Mouse (Mus musculus) erythroblast, embryonic 14.5 days (primary cell): Measurements from ENCODE around the gene Zdhhc13. TPM values are rescaled to one million over a fixed set of nuclear protein-coding genes. Genes with fewer than 3 reads are reported as not detected.

ENCODE experiments used
- H3K27me3 ChIP-seq: 2 replicates; pipeline ENCODE4 v1.6.1; 2012; ENCODE audit warnings: inconsistent platforms; ENCODE audit not compliant: control insufficient read depth
- H3K36me3 ChIP-seq: 2 replicates; pipeline ENCODE4 v1.6.1; 2012; ENCODE audit warnings: mild to moderate bottlenecking, inconsistent platforms; ENCODE audit not compliant: control insufficient read depth
- H3K4me1 ChIP-seq: 2 replicates; pipeline ENCODE4 v1.6.1; 2012; ENCODE audit warnings: inconsistent platforms; ENCODE audit not compliant: control insufficient read depth
- H3K4me3 ChIP-seq: replicated peaks from 2 replicates; pipeline ENCODE3; 2012; ENCODE audit warnings: moderate library complexity, mild to moderate bottlenecking, inconsistent platforms
- H3K9me3 ChIP-seq: 2 replicates; pipeline ENCODE4 v1.6.1; 2012; ENCODE audit warnings: low read length, inconsistent platforms, mixed read lengths; ENCODE audit not compliant: control insufficient read depth
- GATA1 ChIP-seq: IDR thresholded peaks from 2 replicates; pipeline ENCODE4 v1.6.1; 2012; ENCODE audit warnings: low read length, inconsistent platforms, mixed read lengths
- TAL1 ChIP-seq: IDR thresholded peaks from 3 replicates; pipeline ENCODE4 v1.6.1; 2012; ENCODE audit warnings: low read length, inconsistent platforms, mixed read lengths
- polyA plus RNA-seq: library from polyadenylated mRNA; stranded (reverse); fragments of >175 nt; gene quantifications from 2 replicates; pipeline ENCODE4 v1.2.3, GENCODE M21; 2012

The Zdhhc13 gene
- polyA plus RNA-seq, 1 experiment = 0.08 TPM

GRCm38 (mm10) chr7:48812358-48812757 lies 23.6 kb downstream of the Zdhhc13 start:
- H3K4me3 ChIP-seq = no peak overlapping the region
- TF ChIP-seq GATA1 (no peak), TAL1 (no peak)
- no peaks in the 10 kb centered on the region for H3K9me3 ChIP-seq
- H3K4me1 ChIP-seq = no peaks in the 10 kb centered on the region
- H3K36me3 ChIP-seq = peaks cover 42% of the 10 kb centered on the region
- H3K27me3 ChIP-seq = no peaks in the 10 kb centered on the region

GRCm38 (mm10) chr7:48813594-48813993 lies 24.8 kb downstream of the Zdhhc13 start:
- Histone ChIP-seq H3K4me3 (no peak overlapping the region), H3K36me3 (peaks cover 41% of the 10 kb centered on the region), H3K27me3 (no peaks in the 10 kb centered on the region), H3K9me3 (no peaks in the 10 kb centered on the region), H3K4me1 (no peaks in the 10 kb centered on the region)
- TF ChIP-seq TAL1 (no peak), GATA1 (no peak)

GRCm38 (mm10) chr7:48821654-48822053 lies 32.9 kb downstream of the Zdhhc13 start:
- no peak overlapping the region for H3K4me3 ChIP-seq
- H3K36me3 ChIP-seq = peaks cover 73% of the 10 kb centered on the region
- no peaks in the 10 kb centered on the region for H3K9me3 ChIP-seq
- no peak for TF ChIP-seq GATA1
- no peaks in the 10 kb centered on the region for H3K4me1 ChIP-seq
- H3K27me3 ChIP-seq = no peaks in the 10 kb centered on the region

DNA sequence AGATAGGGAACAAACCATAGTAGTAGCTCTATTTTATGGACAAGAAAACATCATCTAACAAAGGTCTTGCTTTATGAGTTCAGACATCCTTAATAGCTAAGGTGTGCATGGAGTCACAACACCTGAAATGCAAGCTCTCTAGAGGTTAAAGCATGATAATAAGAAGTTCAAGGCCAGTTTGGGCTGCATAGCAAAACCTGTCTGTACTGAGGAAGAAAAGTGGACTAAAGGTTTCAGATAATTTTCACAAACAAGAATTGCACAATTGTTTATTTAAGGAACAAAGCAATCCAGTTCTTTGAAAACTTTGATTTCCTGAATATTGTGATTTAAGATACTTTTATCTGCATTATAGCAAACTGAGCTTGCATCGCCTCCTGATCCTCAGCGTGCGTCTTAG lies 34.8 kb downstream of the Zdhhc13 start:
- Histone ChIP-seq H3K27me3 (no peaks in the 10 kb centered on the region), H3K4me1 (no peaks in the 10 kb centered on the region), H3K4me3 (no peak overlapping the region), H3K36me3 (peaks cover 76% of the 10 kb centered on the region), H3K9me3 (no peaks in the 10 kb centered on the region)
- TF ChIP-seq TAL1 = no peak
- TF ChIP-seq GATA1 = no peak

GRCm38 (mm10) chr7:48824671-48825070 lies 35.9 kb downstream of the Zdhhc13 start:
- no peak for TF ChIP-seq GATA1
- TF ChIP-seq TAL1 = no peak
- Histone ChIP-seq H3K4me3 (no peak overlapping the region), H3K36me3 (peaks cover 70% of the 10 kb centered on the region)

GRCm38 (mm10) chr7:48825170-48825569 lies 36.4 kb downstream of the Zdhhc13 start:
- Histone ChIP-seq H3K4me1 (no peaks in the 10 kb centered on the region), H3K4me3 (no peak overlapping the region), H3K36me3 (peaks cover 65% of the 10 kb centered on the region), H3K27me3 (no peaks in the 10 kb centered on the region), H3K9me3 (no peaks in the 10 kb centered on the region)
- TF ChIP-seq GATA1 (no peak), TAL1 (no peak)

More at GRCm38 (mm10) chr7:48824671-48825070, 35.9 kb downstream of the Zdhhc13 start:
- no peaks in the 10 kb centered on the region for H3K9me3 ChIP-seq
- H3K27me3 ChIP-seq = no peaks in the 10 kb centered on the region
- H3K4me1 ChIP-seq = no peaks in the 10 kb centered on the region

DNA sequence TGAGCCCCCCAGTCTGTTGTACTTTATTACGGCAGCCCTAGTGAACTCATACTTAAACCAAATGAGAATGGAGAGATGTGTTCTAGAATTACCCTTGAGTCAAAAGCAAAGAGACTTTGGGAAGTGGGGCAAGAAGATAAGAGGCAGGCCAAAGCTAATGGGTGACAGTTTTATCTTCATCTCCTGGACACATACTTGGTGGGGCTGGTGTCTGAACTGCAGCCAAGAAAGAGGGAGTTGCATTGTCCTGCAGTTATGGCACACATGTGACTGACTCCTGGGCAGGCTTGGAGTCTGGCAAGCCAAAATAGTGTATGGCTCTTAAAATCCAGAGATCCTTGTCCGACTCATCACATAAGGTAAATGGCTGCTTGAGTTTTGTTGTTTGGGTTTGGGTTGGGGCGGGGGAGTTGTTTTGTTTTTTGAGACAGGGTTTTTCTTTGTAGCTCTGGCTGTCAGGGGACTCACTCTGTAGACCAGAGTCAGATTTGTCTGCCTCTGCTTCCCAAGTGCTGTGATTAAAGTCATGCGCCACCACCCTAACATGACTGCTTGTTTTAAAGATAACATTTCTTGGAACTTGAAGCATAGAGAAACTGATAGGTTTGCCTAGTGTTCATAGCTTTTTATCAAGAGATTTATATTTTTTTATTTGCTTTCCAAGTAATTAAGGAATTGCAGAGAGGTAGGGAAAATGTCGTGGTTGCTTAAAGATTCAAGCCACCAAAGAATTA lies 40.5 kb downstream of the Zdhhc13 start:
- Histone ChIP-seq H3K27me3 (no peaks in the 10 kb centered on the region), H3K36me3 (peaks cover 35% of the 10 kb centered on the region), H3K4me1 (no peaks in the 10 kb centered on the region), H3K9me3 (no peaks in the 10 kb centered on the region), H3K4me3 (no peak overlapping the region)
- TF ChIP-seq GATA1 (no peak), TAL1 (no peak)

DNA sequence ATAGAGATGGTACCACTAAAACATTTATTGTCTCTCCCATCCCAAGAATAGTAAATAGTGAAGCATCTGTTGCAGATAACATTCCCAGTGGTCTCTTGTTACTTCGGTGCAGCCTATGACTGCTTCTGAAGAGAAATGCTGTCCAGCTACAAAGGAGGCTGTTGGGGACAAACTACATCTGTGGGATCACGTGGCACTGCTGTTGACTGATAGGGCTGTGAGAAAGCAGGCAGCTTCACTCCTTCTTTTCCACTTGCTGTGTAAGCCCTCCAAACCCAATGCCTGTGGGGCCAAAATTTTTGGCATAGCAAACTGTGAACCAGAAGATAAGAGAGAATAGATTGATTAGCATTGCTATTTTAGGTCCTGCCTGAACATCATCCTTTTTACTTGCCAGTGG lies 41.6 kb downstream of the Zdhhc13 start:
- Histone ChIP-seq H3K27me3 (no peaks in the 10 kb centered on the region), H3K36me3 (peaks cover 25% of the 10 kb centered on the region), H3K4me1 (no peaks in the 10 kb centered on the region), H3K4me3 (no peak overlapping the region), H3K9me3 (no peaks in the 10 kb centered on the region)
- TF ChIP-seq GATA1 = no peak
- no peak for TF ChIP-seq TAL1

DNA sequence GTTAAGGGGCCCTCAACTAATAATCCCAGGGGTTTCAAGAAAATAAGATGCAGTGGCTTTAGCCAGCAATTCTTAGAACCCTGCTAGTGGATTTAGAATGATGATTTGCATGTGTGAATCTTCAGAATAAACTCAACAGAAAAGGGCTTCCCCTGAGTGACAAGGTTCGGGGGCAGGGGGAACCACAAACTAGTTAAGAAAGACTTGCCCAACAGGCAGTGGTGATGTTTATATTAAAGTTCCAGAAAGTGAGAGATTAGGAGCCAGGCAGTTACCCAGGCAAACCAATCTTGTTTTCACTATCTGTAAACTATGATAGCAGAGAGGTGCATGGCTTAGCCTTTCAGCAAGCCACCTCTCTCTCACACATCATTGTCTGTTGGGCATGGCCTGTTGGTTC lies 43.9 kb downstream of the Zdhhc13 start:
- Histone ChIP-seq H3K36me3 (peaks cover 6% of the 10 kb centered on the region), H3K4me1 (no peaks in the 10 kb centered on the region), H3K27me3 (no peaks in the 10 kb centered on the region), H3K4me3 (no peak overlapping the region), H3K9me3 (no peaks in the 10 kb centered on the region)
- TF ChIP-seq TAL1 = no peak
- TF ChIP-seq GATA1 = no peak
